Mouse (Mus musculus) naive thymus-derived CD4-positive, alpha-beta T cell, adult 5 months (primary cell): ENCODE results near the gene Htr3b. TPM values are rescaled to one million over a fixed set of nuclear protein-coding genes. Genes with fewer than 3 reads are reported as not detected.

Experiments used
- polyA plus RNA-seq: library from polyadenylated mRNA; unstranded; fragments of 100-300 nt; shearing (Covaris generic); gene quantifications from one replicate; pipeline ENCODE4 v1.2.1, GENCODE M21; 2017

Gene Htr3b
- not detected for polyA plus RNA-seq

GRCm38 (mm10) chr9:48964587-48965040, at the start of gene Htr3b:
TSS of gene Htr3b (minus strand) at chr9:48964990.

GRCm38 (mm10) chr9:48984845-48985707, 20.3 kb upstream of the Htr3b start, which contains the start of gene Usp28:
TSS of gene Usp28 (plus strand) at chr9:48985375.

GRCm38 (mm10) chr9:48910885-48911537, 53.8 kb downstream of the Htr3b start, which contains the start of gene Htr3a:
TSS of gene Htr3a (minus strand) at chr9:48911099.

Other genes starting within 250 kb of the Htr3b start
- gene Zbtb16, start 128.8 kb downstream of the Htr3b start, polyA plus RNA-seq, result 0.06 TPM
- gene Htr3a, start 53.9 kb downstream of the Htr3b start, polyA plus RNA-seq, result not detected
- 87.9 TPM for gene Usp28, start 20.4 kb upstream of the Htr3b start, polyA plus RNA-seq
- 50.9 TPM for gene Zw10, start 90.6 kb upstream of the Htr3b start, polyA plus RNA-seq
- not detected for gene Tmprss5, start 116.3 kb upstream of the Htr3b start, polyA plus RNA-seq